Mouse (Mus musculus) brain, embryonic 18.5 days (tissue): ENCODE measurements around the gene Gramd1a.

Source experiments
- DNase-seq: peaks from one replicate; pipeline ENCODE4 v3.0.0-alpha.2; 2012; ENCODE audit warnings: low read depth, low spot score

The Gramd1a gene

GRCm38 (mm10) chr7:31155296-31156033, at the start of gene Gramd1a:
Gene Gramd1a (minus strand): TSS chr7:31155896.
- DNase-seq, result no peak

- DNase-seq, result no peak
Observed at GRCm38 (mm10) chr7:31195591-31196307, 40.1 kb upstream of the Gramd1a start.

GRCm38 (mm10) chr7:31184711-31185110, 29.0 kb upstream of the Gramd1a start:
- DNase-seq, result no peak

- no peak for DNase-seq
Observed at GRCm38 (mm10) chr7:31182863-31183262, 27.2 kb upstream of the Gramd1a start.

- DNase-seq, result peak; percentile 24
Observed at GRCm38 (mm10) chr7:31176886-31177763, 21.4 kb upstream of the Gramd1a start.

GRCm38 (mm10) chr7:31175096-31175495, 19.4 kb upstream of the Gramd1a start:
- no peak for DNase-seq

GRCm38 (mm10) chr7:31174466-31174865, 18.8 kb upstream of the Gramd1a start:
- no peak for DNase-seq

- DNase-seq, result no peak
Observed at GRCm38 (mm10) chr7:31172238-31172637, 16.5 kb upstream of the Gramd1a start.

- DNase-seq, result no peak
Observed at GRCm38 (mm10) chr7:31170520-31170919, 14.8 kb upstream of the Gramd1a start.

GRCm38 (mm10) chr7:31168412-31168811, 12.7 kb upstream of the Gramd1a start:
- DNase-seq, result no peak

- DNase-seq, result no peak
Observed at GRCm38 (mm10) chr7:31164748-31165147, 9.1 kb upstream of the Gramd1a start.

GRCm38 (mm10) chr7:31163666-31164577, 8.2 kb upstream of the Gramd1a start:
- no peak for DNase-seq

- no peak for DNase-seq
Observed at GRCm38 (mm10) chr7:31162324-31162723, 6.6 kb upstream of the Gramd1a start.

GRCm38 (mm10) chr7:31161831-31162230, 6.1 kb upstream of the Gramd1a start:
- no peak for DNase-seq

- DNase-seq, result no peak
Observed at GRCm38 (mm10) chr7:31161246-31161645, 5.5 kb upstream of the Gramd1a start.

- DNase-seq, result no peak
Observed at GRCm38 (mm10) chr7:31160763-31161162, 5.1 kb upstream of the Gramd1a start.

GRCm38 (mm10) chr7:31156034-31156928, 585 bp upstream of the Gramd1a start:
- no peak for DNase-seq

GRCm38 (mm10) chr7:31153536-31154320, 2.0 kb downstream of the Gramd1a start:
- no peak for DNase-seq
